In genomic region chr4:106869539-106869951, GRCm38 (mm10) we compare ENCODE assay signal across 14 mouse cellular contexts. TPM values are rescaled to one million over a fixed set of nuclear protein-coding genes. Genes with fewer than 3 reads are reported as not detected.
DNase-seq lines count a peak whose midpoint lies in the region; ATAC-seq lines count a peak whose summit lies in the region.
"Had no signal": no experiment of that assay in that cellular context is flagged by ENCODE, and none has a peak within 500 bp of the region (broad histone marks: within the 10 kb centered on the region; RNA-seq: fewer than 3 reads in every experiment).

No protein-coding gene starts in this region.

- 51% methylated on average over 3 of the region's 3 CpGs for WGBS in heart, embryonic 11.5 days (ENCODE audit: insufficient replicate concordance)
- 34% methylated on average over 3 of the region's 3 CpGs for WGBS in limb, embryonic 15.5 days

- intact Hi-C loops in heart, postnatal 14 days (cut with DNase I) = no loop called here

- no peak overlapping the region for H3K4me3 ChIP-seq in heart, embryonic 11.5 days (ENCODE audit: low read depth, low read length)
- no peak overlapping the region for H3K4me3 ChIP-seq in limb, embryonic 15.5 days

- H3K27me3 ChIP-seq in heart, embryonic 11.5 days (ENCODE audit: control insufficient read depth, insufficient read depth, low read length) = no peaks in the 10 kb centered on the region
- H3K27me3 ChIP-seq in limb, embryonic 15.5 days = no peaks in the 10 kb centered on the region

- H3K9me3 ChIP-seq in heart, embryonic 11.5 days (replicated peaks; ENCODE audit: control insufficient read depth, low read length) = no peaks in the 10 kb centered on the region
- no peaks in the 10 kb centered on the region for H3K9me3 ChIP-seq in limb, embryonic 15.5 days

- H3K36me3 ChIP-seq in heart, embryonic 11.5 days (ENCODE audit: control insufficient read depth, insufficient read depth, low read length) = no peaks in the 10 kb centered on the region
- no peaks in the 10 kb centered on the region for H3K36me3 ChIP-seq in limb, embryonic 15.5 days

- peaks cover 42% of the 10 kb centered on the region for H3K4me1 ChIP-seq in heart, embryonic 11.5 days (ENCODE audit: control insufficient read depth, insufficient read depth, low read length)
- peaks cover 43% of the 10 kb centered on the region for H3K4me1 ChIP-seq in limb, embryonic 15.5 days

- H3K27ac ChIP-seq in heart, embryonic 11.5 days (ENCODE audit: low read depth, low read length) = peak overlapping the region; percentile 54
- peak overlapping the region; percentile 62 for H3K27ac ChIP-seq in limb, embryonic 15.5 days

- H3K4me2 ChIP-seq in heart, embryonic 11.5 days = 0 out of 2 replicates have a peak overlapping the region, but pooled peaks have one; percentile 11
- no peak overlapping the region for H3K4me2 ChIP-seq in limb, embryonic 15.5 days

- 0 out of 2 replicates have a peak, but pooled peaks have one; percentile 37 for ATAC-seq in heart, embryonic 11.5 days (replicated peaks; ENCODE audit: insufficient number of reproducible peaks, low FRiP score, low TSS enrichment)
- ATAC-seq in limb, embryonic 15.5 days (ENCODE audit: insufficient number of reproducible peaks, low FRiP score, low TSS enrichment, low read depth) = no peak

- DNase-seq in heart, postnatal 14 days = no peak
- DNase-seq in CD4-positive helper T cell, adult 2 months (ENCODE audit: low read depth, low spot score) = peak; percentile 74
- DNase-seq in ZHBTc4 (ENCODE audit: low read depth, low spot score) = peak; percentile 72
- no peak for DNase-seq in B cell, adult 2 months
- no peak for DNase-seq in right cerebral cortex, postnatal 36 days (ENCODE audit: low spot score in 2 of 2)
- DNase-seq in cerebellum, adult 11-12 months = no peak
- DNase-seq: adrenal gland, postnatal 36 days; cerebellum, adult 9-10 months; heart, adult 11 months; kidney, postnatal 10 days; lung, postnatal 14 days; right cerebral cortex, adult 18-20 months had no signal

- H3K9ac ChIP-seq in heart, embryonic 11.5 days (ENCODE audit: low read depth, low read length) = peak overlapping the region; percentile 46; the same call in 1 of the 2 replicates
- no peak overlapping the region for H3K9ac ChIP-seq in limb, embryonic 15.5 days

RNA-seq across cellular contexts. Expression of gene Ssbp3, which starts 41.0 kb away (rescaled TPM):
- 54.2 and 63.4 TPM in 2 replicates for polyA plus RNA-seq in heart, embryonic 11.5 days (2014; fragmentation: Nextera tagmentation; extraction: Ambion mirVana)
- total RNA-seq in heart, postnatal 14 days (2021) = 10 to 100 TPM; 42.5 to 46.9 TPM
- 93.9 and 112 TPM in 2 replicates for polyA plus RNA-seq in limb, embryonic 15.5 days (2015; fragmentation: Nextera tagmentation; extraction: Ambion mirVana)

Comparison
In these comparisons a context has a peak if more than half of its experiments do, and no peak if none do; other contexts are left out.
1. DNase-seq: peak in CD4-positive helper T cell, adult 2 months (single experiment) and ZHBTc4 (single experiment); none in heart, postnatal 14 days (0 of 2), B cell, adult 2 months (0 of 2), right cerebral cortex, postnatal 36 days (0 of 2) and cerebellum, adult 11-12 months (single experiment).